Mouse (Mus musculus) urinary bladder, adult 18-20 months (tissue): ENCODE measurements around the gene 2310039H08Rik.

ENCODE experiments used
- DNase-seq, 2 experiments: peaks; one replicate each; pipeline ENCODE4 v3.0.0; 2022; ENCODE audit warnings: low spot score in 2 of 2, mixed read lengths in 2 of 2

2310039H08Rik gene

DNA sequence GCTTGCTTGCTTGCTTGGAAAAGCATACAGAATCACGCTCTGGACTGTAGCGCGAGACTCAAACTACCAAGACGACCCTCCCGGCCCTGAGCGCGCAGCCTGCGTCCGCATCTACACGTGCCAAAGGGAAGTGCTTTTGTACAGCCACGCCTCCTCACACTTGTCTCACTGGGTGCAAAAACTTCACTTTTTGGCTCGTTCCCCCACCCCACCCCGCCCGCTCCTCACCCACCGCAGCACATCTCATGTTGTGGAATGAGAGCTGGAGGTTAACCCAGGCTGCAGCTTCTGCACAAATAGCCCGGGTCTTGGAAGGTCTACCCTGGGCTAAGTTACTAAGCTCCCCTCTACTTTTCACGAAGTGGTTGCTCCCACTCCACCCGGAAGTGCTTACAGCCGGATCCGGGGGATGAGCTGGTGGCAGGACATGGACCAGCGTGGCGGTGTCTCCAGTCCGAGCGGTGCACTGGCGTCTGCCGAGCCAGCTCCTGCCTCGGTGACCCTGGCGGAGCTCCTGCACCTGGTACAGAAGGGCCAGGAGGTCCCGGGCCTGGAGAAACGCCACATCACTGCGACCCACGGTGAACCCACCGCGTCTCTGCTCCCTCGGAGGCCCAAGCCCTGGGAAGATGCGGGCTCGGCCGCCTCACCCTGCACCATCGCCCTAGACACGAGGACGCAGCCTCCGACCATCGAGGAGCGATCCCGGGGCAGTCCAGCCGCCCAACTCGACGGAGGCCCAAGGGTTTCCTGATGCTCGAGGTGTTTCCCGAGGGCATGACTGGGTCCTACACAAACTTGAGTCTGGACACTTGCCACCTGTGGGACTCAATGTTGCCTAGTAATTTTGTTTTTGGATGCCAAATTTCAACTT, at the start of gene 2310039H08Rik:
Gene 2310039H08Rik, plus strand, starts transcription at position 232 of the 874 bp plus-strand sequence.
- peak; percentile 73 to 80 for DNase-seq

- no peak for DNase-seq
Measured at GRCm38 (mm10) chr17:46724477-46725084, 47.9 kb upstream of the 2310039H08Rik start.

DNA sequence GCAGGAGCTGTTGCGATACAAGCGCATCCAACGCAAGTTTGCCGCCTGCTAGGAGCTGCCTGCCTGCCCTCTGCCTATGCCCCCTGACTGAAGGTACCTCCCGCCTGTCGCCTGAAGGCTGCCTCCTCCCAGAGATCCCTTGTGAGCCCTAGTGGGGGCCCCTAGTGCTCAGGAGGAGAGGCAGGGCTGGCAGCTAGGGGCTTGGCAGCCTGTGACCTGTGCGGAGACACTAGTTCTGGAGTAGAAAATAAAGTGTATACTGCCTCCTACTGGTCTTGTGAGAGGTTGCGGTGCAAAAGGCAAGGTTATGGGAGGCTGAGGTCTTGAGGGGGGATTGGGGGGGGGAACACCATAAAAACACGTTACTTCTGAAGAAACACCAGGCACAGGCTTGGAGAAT, 47.2 kb upstream of the 2310039H08Rik start:
- DNase-seq: no peak

DNA sequence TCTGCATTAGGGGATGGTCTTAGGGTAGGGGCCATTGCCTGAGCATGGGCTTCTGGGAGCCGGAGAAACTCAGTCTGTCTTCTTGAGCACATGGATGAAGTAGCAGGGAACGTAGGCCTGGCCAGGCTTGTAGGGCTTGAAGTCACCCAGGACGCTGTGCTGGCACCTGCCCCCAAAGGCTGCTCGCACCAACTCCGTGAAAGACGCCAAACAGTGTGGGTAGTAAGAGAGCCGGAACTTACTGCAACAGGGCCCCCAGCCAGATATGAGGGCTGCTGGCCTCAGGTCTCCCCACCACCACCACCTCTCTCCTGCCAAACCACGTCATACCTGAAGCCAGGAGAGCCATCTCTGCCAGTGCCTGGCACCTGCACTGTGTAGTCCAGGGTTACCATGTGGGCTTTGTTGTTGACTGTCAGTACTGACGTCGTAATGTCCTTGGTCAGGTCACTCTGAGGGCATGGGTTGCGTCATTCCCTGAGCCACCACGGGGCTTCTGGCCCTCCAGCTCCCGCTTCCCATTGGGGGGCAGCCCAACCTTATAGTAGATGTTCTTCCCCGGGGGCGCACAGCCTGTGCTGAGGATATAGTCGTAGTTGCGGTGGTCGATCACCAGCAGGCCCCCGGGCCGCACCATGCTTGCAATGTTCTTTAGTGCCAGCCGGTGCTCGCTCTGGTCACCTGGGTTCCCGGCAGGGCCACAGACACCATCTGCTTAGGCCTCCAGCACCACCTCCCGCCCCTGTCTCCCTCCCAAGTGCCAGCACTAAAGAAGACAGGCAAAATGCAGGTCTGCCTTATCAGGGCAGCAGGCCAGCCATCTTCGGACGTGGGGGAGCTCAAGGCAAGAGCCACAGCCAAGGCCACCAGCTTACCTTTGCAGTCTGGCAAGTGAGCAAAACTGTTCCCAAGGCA, 46.4 kb upstream of the 2310039H08Rik start:
- no peak for DNase-seq

DNA sequence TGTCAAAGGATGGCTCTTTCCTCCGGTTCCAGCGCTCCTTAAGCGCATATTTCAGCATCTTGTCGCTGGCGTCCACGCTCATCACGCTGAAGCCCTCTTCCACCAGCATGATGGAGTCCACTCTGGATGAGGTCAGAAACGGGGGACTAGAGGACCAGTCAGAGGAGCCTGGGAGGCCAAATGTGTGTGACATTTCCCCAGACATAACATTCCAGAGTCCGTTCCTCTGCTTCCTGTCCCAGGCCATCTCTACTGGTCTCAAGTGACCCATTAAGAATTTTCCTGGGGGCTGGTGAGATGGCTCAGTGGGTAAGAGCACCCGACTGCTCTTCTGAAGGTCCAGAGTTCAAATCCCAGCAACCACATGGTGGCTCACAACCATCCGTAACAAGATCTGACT, 45.2 kb upstream of the 2310039H08Rik start:
- no peak for DNase-seq

DNA sequence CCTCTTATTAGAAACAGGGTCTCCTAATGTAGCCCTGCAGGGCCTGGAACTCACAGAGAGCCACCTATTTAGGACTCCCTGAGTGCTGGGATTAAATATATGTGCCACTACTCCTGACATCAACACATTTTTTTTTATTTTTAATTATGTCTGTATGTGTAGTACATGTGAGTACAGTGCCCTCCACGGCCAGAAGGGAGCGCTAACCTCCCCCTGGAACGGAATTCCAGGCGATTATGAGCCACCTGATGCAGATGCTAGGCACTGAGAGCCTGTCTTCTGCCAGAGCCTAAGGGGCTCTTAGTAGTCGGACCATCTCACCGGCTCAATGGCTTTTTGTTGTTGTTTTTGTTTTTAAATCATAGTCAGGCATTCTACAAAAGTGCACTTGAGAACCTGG, 44.4 kb upstream of the 2310039H08Rik start:
- no peak for DNase-seq

DNA sequence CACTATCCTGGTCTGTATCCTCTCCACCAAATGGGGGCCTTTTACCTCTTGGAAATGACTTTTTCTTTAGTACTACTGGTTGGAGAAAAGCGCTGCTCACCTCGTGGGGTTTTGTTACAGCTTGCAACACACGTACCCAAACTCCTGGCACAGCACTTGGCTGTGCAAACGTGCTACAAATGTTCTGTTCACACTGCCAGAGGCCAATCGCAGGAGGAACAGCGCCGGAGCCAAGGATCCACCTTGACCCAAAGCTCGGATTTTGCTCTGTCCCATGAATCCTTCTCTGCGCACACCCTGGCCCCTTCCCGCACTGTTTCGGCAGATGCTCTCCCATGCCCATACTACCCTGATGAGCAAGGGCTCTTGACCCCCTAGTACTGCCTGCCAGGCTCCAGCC, 43.9 kb upstream of the 2310039H08Rik start:
- no peak for DNase-seq

DNA sequence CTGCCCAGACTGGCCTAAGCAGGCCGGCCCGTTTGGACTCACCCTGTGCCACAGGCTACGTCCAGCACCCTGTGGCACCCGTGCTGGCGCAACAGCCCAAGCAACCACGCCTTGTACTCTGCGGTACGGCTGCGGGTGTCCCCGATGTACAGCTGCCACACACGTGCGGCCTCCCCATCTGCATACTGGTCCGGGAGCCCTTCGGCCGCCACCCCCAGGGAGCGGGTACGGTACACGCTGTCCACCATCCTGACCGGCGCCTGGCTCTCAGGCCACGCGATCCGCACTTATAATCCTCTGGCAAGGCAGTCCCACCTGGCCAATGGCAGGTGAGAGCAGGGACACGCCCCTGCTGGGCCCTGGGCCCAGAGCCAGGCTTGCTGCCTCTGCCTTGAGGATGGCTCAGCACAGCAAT, 43.5 kb upstream of the 2310039H08Rik start, which contains the start of gene Gnmt:
Gene Gnmt, minus strand, starts transcription at position 265 of the 415 bp plus-strand sequence.
- DNase-seq: peak in 1 of 2 experiments; percentile 43

DNA sequence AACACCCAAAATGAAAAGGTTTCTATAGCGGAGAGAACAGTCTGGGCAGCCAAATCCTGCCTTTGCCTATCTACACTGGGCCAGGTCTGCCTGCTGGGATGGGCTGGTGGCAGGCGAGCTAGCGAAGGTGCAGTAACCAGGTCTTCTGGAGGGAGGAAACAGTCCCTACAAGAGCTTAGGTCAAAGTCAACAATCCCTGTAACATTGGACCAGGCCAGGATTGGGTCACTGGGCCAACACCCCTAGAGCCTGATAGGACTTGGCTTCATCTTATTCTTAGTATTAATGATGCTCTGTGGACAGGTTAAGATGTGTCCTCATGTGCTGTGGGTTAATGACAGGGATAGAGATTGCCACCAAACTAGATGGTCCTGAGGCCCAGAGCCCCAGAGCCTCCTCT, 38.4 kb upstream of the 2310039H08Rik start:
- no peak for DNase-seq

GRCm38 (mm10) chr17:46735287-46735686, 37.1 kb upstream of the 2310039H08Rik start:
- no peak for DNase-seq

DNA sequence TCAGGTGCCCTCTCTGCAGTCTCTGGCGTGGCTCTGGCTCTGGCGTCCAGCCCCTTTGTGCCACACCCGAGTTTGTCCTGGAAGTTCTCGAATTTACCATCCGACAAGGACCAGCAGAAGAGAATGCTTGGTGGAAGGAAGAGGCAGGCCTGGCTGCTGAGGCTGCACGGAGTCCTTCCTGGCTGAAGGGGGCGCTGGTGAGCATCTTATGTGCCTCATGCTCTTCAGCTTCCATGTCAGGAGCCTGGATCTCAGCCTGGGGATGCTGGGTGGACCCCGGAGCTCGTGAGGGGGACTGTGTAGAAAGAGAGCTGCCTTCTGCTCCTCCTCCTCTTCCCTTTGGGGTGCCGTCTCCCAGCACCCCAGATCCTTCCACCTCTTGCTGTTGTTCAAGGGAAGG, 36.3 kb upstream of the 2310039H08Rik start:
- DNase-seq: no peak

GRCm38 (mm10) chr17:46741305-46741704, 31.1 kb upstream of the 2310039H08Rik start:
- DNase-seq: no peak

GRCm38 (mm10) chr17:46742986-46743385, 29.4 kb upstream of the 2310039H08Rik start:
- DNase-seq: no peak

- DNase-seq: no peak
Measured at GRCm38 (mm10) chr17:46745506-46745905, 26.9 kb upstream of the 2310039H08Rik start.

DNA sequence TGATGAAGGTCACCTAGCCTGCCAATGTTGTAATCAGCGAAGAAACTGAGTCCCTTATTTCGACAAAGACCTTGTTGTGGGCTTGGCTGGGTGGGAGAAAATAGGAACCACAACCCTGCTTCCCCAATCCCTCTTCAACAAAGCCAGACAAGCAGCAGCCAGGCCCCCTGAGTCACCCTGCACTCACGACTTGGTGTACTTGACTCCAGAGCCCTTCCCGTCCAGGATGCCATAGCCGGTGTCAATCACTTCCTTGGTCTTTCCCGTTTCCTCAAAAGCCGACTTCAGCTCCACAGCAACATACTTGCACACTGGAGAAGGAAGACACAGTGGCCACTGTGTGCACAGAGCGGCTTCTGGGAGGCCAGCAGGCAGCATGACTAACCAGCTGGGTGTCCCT, 25.2 kb upstream of the 2310039H08Rik start:
- DNase-seq: no peak

- DNase-seq: no peak
Measured at GRCm38 (mm10) chr17:46747806-46748205, 24.6 kb upstream of the 2310039H08Rik start.

DNA sequence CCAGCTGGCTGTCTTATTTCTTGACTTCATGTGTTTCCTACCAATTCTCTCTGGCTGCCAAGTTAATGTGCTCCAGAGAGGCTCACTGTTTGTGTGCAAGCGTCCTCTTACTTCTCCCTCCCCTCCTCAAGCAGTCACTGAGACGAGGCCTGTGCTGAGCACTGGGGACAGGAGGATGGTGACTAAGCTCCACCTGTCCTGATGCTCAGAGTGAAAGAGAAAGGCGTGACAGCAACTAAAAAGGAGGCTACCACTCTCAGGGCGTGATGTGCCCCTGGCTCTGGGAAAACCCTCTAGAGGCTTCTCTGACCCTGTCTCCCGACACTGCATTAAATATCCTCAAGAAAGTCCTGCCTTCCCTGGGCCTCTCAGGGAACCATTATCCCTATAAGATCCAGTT, 23.2 kb upstream of the 2310039H08Rik start:
- no peak for DNase-seq

GRCm38 (mm10) chr17:46750580-46750979, 21.9 kb upstream of the 2310039H08Rik start:
- DNase-seq: no peak

DNA sequence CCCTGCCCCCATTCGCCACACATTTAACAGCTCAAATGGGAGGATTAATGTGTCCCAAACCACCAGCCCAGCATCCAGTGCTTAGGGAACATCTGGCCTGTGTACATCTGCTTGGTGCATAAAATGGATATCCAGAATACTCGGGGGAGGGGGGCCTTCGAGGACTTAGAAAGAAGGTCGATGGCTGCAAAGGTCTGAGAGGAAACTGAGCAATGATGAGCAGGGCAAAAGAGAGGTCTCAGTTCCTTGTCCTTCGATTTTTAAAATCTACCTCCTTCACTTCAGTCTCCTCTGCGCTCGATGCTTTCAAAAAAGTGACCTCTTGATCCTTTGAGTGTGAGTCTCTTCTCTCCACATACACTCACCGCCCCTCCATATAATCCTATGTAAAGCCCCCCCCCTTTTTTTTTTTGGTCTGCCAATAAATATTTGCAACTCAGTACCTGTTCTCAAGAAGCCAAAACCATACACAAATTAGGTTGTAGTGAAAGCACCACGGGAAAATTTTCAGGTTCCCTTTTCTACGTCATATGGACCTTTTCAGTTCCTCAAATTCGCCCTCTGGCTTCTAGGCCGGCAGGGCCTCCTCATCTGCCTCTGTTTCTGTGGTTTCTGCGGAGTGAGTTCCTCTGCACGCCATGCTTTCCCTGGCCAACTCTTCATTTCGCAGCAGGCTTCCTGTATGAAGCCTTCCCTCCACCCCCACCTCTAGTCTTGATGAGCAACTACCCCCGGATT, 21.2 kb upstream of the 2310039H08Rik start:
- no peak for DNase-seq

- DNase-seq: peak; percentile 92 to 96
Measured at GRCm38 (mm10) chr17:46751794-46752556, 20.5 kb upstream of the 2310039H08Rik start, which contains the start of gene Cnpy3. Gene Cnpy3 (minus strand): TSS chr17:46752214.
